Mouse (Mus musculus): Measurements from ENCODE around the gene Ankrd11.

The Ankrd11 gene

GRCm38 (mm10) chr8:123005328-123005727 lies 36.7 kb downstream of the Ankrd11 start:
- DNase-seq (ENCODE audit: low spot score in 2 of 2) = no peak

GRCm38 (mm10) chr8:123004033-123004922 lies 37.8 kb downstream of the Ankrd11 start:
- DNase-seq (ENCODE audit: low spot score in 2 of 2) = no peak

DNA sequence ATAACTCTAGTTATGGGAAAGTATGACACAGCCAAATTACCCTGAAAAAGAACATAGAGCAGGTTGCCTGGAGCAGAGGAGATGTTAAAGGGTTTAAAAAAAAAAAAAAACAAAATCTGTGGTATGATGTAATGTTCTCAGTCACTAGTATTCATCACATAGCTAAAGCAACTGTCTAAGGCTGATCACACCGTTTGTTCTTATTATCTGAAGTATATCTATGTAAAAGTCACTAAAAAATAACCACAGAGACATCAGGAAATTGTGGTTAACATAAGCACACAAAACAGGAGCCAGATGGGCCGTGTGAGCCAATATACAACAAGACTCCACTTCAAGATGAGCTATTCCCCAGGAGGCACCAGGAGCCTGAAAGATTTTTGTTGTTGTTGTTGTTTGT lies 41.8 kb downstream of the Ankrd11 start:
- no peak for DNase-seq (ENCODE audit: low spot score in 2 of 2)

- DNase-seq (ENCODE audit: low spot score in 2 of 2) = no peak
These were observed 44.1 kb downstream of the Ankrd11 start for GRCm38 (mm10) chr8:122997963-122998362.

- no peak for DNase-seq (ENCODE audit: low spot score in 2 of 2)
These were observed 48.3 kb downstream of the Ankrd11 start for GRCm38 (mm10) chr8:122993740-122994139.

GRCm38 (mm10) chr8:122993031-122993430 lies 49.0 kb downstream of the Ankrd11 start:
- DNase-seq (ENCODE audit: low spot score in 2 of 2) = no peak

- no peak for DNase-seq (ENCODE audit: low spot score in 2 of 2)
These were observed 49.8 kb downstream of the Ankrd11 start for GRCm38 (mm10) chr8:122992296-122992695.

- no peak for DNase-seq (ENCODE audit: low spot score in 2 of 2)
These were observed 50.7 kb downstream of the Ankrd11 start for GRCm38 (mm10) chr8:122991368-122991767.

DNA sequence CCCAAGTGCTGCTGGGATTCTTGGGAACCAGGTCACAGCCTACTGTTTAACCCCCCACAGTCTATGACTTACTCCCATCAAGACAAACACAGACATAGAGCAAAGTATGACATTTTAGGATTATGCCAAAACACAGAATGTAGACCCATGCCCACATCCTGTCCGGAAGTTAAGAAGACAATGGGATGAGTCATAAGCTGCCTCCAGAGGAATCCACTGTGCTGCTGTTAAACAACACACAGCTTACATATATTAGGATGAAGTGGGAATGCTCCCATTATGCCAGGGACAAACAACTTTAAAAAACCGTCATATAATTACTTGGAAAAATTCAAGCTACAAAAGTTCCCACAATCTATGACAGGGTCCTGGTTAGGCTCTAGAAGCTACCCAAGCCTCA lies 52.1 kb downstream of the Ankrd11 start:
- no peak for DNase-seq (ENCODE audit: low spot score in 2 of 2)

- no peak for DNase-seq (ENCODE audit: low spot score in 2 of 2)
These were observed 53.1 kb downstream of the Ankrd11 start for GRCm38 (mm10) chr8:122988955-122989354.

GRCm38 (mm10) chr8:122987255-122987654 lies 54.8 kb downstream of the Ankrd11 start:
- no peak for DNase-seq (ENCODE audit: low spot score in 2 of 2)

- no peak for DNase-seq (ENCODE audit: low spot score in 2 of 2)
These were observed 55.4 kb downstream of the Ankrd11 start for GRCm38 (mm10) chr8:122986501-122987184.

GRCm38 (mm10) chr8:122984175-122984574 lies 57.9 kb downstream of the Ankrd11 start:
- no peak for DNase-seq (ENCODE audit: low spot score in 2 of 2)

GRCm38 (mm10) chr8:122983178-122983942 lies 58.7 kb downstream of the Ankrd11 start:
- DNase-seq (ENCODE audit: low spot score in 2 of 2) = no peak

DNA sequence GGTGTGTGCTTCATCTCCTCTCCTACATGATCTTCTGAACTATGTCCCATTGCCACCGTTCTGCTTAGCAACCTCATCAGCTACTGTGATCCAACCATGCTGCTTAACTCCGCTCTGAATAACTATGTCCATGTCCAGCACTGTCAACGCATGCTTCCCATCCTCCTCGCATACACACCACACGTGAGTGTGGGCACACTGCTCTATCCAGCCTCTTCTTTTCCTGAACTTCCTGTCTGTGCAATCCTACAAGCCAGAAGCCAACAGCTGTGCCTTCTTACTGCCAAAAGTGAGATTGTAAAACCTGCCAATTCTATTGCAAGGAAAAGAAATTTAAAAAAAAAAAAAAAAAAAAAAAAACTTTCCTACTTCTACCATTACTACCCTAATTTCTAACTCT lies 60.4 kb downstream of the Ankrd11 start:
- no peak for DNase-seq (ENCODE audit: low spot score in 2 of 2)

- DNase-seq (ENCODE audit: low spot score in 2 of 2) = no peak
These were observed 62.1 kb downstream of the Ankrd11 start for GRCm38 (mm10) chr8:122979865-122980509.

DNA sequence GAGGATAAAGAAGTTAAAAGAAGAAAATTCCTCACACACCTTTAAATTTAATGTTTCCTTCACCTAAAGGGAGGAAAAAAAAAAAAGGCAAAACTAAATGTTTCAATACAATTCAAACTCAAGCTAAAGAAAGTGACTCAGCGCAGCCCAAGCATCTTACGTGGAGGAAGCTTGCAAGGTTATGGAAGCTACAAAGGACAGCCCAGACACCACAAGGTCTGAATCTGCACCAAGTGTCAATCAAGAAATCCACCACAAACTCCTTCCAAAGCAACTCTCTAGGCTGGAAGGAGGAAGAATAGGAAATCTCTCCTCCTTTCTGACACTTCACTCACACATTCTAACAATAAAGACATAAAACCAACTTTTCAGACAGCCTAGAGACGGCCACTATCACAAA lies 62.7 kb downstream of the Ankrd11 start:
- no peak for DNase-seq (ENCODE audit: low spot score in 2 of 2)

DNA sequence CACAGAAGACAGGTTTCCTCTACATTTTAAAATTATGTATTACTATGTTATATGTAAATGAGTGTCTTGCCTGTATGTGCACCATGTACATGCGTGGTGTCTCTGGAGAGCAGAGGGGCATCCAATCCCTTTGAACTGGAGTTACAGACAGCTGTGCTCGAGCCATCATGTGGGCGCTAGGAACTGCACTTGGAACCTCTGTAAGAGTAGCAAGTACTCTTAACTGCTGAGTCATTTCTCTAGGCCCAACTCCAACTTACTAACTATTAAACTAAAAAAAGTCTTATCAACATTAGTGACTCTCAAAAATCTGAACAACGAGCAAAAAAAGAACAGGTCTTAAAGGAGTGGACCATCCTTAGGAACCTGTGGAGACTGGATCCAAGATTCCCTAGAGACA lies 66.0 kb downstream of the Ankrd11 start:
- DNase-seq (ENCODE audit: low spot score in 2 of 2) = peak in 1 of 2 experiments; percentile 28

DNA sequence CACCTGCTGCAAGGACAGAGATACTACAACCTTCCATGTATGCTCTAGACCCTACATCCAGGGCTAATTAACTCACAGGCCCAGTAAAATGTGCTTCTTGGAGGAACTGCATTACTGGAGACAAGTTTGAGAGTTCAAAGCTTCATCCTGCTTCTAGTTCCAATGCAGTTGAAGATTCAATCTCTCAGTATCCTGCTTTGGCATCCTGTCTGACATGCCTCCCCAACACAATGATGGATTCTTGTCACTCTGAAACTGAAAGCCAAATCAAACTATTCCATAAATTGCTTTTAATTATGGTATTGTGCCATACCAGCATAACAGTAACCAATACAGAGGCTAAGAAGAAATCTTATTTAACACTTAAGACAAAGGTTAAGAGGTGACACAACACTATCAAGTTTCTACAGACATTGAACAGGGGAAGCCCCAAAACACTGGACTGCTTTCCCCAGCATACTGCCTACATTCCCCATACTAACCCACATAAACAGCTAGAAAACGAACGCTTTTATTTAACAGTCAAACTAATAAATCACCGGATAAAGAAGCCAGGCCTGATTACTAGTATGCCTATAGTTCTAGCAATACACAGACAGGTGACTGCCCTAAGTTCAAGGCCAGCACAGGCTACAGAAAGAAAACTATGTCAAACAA lies 72.0 kb downstream of the Ankrd11 start:
- no peak for DNase-seq (ENCODE audit: low spot score in 2 of 2)

DNA sequence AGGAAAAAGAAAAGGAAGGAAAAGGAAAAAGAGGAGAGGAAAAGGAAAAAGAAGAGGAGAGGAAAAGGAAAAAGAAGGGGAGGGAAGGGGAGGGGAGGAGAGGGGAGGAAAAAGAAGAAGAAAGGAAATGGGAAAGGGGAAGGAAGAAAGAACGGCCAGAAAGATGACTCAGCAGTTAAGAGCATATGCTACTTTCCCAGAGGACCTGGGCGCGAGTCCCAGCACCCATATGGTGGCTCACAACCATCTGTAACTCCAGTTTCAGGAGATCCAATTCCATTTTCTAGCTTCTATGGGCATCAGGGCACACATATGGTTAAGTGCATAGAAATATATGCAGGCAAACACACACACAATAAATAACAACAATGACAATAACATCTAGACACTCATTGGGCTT lies 73.9 kb downstream of the Ankrd11 start:
- DNase-seq (ENCODE audit: low spot score in 2 of 2) = no peak

DNA sequence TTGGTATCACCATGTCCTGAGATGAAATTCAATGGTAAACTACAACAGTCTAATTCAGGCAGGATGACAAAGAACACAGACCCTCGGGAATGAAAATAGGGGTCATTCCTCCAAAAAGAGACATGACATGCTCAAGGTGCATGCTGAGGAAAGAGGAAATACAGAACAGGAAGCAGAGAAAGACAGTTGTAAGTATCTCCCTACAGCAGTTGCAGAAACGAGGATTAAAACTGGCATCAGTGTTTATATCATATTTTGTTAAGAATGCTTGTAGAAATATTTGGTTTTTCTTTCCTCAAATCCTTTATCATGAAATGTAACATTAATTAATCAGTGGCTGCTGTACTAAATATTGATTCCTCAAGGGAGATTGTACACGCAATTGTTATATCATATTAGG lies 75.4 kb downstream of the Ankrd11 start:
- DNase-seq (ENCODE audit: low spot score in 2 of 2) = no peak
